Mouse (Mus musculus) lung, postnatal 0 days (tissue): Measurements from ENCODE around the gene Nrip2. TPM values are rescaled to one million over a fixed set of nuclear protein-coding genes. Genes with fewer than 3 reads are reported as not detected.

Experiments used
- ATAC-seq: fragments of 200-750 bp; cut with Nextera tagmentation; 2 replicates; pipeline ENCODE4 v1.8.0; 2017; ENCODE audit warnings: moderate library complexity
- DNase-seq: peaks from one replicate; pipeline ENCODE4 v3.0.0-alpha.2; 2016; ENCODE audit warnings: low spot score
- H3K27ac ChIP-seq: fragments of 300-500 bp; sonication (generic); 2 replicates; pipeline ENCODE4 v1.5.1; 2014; ENCODE audit warnings: antibody characterized with exemption, mild to moderate bottlenecking, low read length, mixed read lengths
- H3K27me3 ChIP-seq: fragments of 300-500 bp; sonication (generic); replicated peaks from 2 replicates; pipeline ENCODE4 v1.6.1; 2014; ENCODE audit warnings: low read length, mixed read lengths; ENCODE audit not compliant: insufficient read depth
- H3K36me3 ChIP-seq: fragments of 300-500 bp; sonication (generic); 2 replicates; pipeline ENCODE4 v1.6.1; 2014; ENCODE audit warnings: low read length, mixed read lengths; ENCODE audit not compliant: insufficient read depth
- H3K4me1 ChIP-seq: fragments of 300-500 bp; sonication (generic); 2 replicates; pipeline ENCODE4 v1.6.1; 2014; ENCODE audit warnings: antibody characterized with exemption, low read depth, low read length, mixed read lengths; ENCODE audit not compliant: insufficient read depth
- H3K4me2 ChIP-seq: fragments of 300-500 bp; sonication (generic); replicated peaks from 2 replicates; pipeline ENCODE4 v1.6.1; 2014; ENCODE audit warnings: low read depth, mild to moderate bottlenecking, low read length, moderate library complexity, mixed read lengths
- H3K4me3 ChIP-seq: fragments of 300-500 bp; sonication (generic); 2 replicates; pipeline ENCODE4 v1.5.1; 2014; ENCODE audit warnings: low read depth, low read length
- H3K9ac ChIP-seq: fragments of 300-500 bp; sonication (generic); replicated peaks from 2 replicates; pipeline ENCODE4 v1.6.1; 2014; ENCODE audit warnings: low read depth, mild to moderate bottlenecking
- H3K9me3 ChIP-seq: fragments of 300-500 bp; sonication (generic); 2 replicates; pipeline ENCODE4 v1.6.1; 2016; ENCODE audit warnings: low read length, mixed read lengths
- CTCF ChIP-seq: IDR thresholded peaks from 2 replicates; pipeline ENCODE4 v1.5.1; 2016; ENCODE audit warnings: antibody characterized with exemption, mild to moderate bottlenecking
- EP300 ChIP-seq: IDR thresholded peaks from 2 replicates; pipeline ENCODE4 v1.6.1; 2016; ENCODE audit warnings: antibody characterized with exemption, mild to moderate bottlenecking, control low read depth
- WGBS: fragments of 180-500 bp; shearing (Covaris S2); extraction: QIAGEN DNeasy Blood & Tissue Kit; methylation state at CpG from one replicate; pipeline ENCODE4 v1.1.7; 2014; 5-methylcytosine and 5-hydroxymethylcytosine counted together
- polyA plus RNA-seq: library from polyadenylated mRNA; unstranded; fragments of >200 nt; fragmentation: Nextera tagmentation; extraction: Ambion mirVana; gene quantifications from 2 replicates; pipeline ENCODE4 v1.2.1, GENCODE M21; 2015

The Nrip2 gene
- polyA plus RNA-seq, 1 experiment from 2014 or later, result 1.0 TPM

DNA sequence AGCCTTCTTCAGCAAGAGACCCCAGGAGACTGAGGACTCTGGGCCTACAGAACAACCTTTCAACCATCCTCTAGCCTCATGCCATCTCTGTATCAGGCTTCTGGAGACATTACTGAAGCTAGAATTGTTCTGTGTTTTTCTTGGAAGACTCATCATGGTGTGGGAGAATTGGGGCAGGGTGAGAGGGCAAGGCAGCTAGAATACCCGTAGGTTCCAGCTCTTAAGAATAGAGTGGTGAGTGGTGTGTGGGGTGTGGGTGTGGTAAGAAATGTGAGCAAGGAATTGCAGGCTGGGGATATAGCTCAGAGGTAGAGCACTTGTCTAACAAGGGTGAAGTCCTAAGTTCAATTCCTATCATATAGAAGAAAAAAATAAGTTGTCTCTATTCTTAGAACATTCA lies 14.1 kb upstream of the Nrip2 start:
- DNase-seq, result no peak
- WGBS, result 55% methylated on average over 1 of the region's 1 CpGs

GRCm38 (mm10) chr6:128389185-128389584 lies 9.9 kb upstream of the Nrip2 start:
- no peak overlapping the region for H3K9ac ChIP-seq
- H3K27ac ChIP-seq, result no peak overlapping the region
- no peak overlapping the region for H3K4me3 ChIP-seq
- TF ChIP-seq EP300, result no peak
- H3K36me3 ChIP-seq, result no peaks in the 10 kb centered on the region
- DNase-seq, result no peak
- no peaks in the 10 kb centered on the region for H3K4me1 ChIP-seq
- no peak overlapping the region for H3K4me2 ChIP-seq
- ATAC-seq, result no peak
- no peaks in the 10 kb centered on the region for H3K9me3 ChIP-seq
- no peaks in the 10 kb centered on the region for H3K27me3 ChIP-seq
- WGBS, result 86% methylated on average over 1 of the region's 1 CpGs

More for the DNA sequence above, 14.1 kb upstream of the Nrip2 start:
- H3K27me3 ChIP-seq, result no peaks in the 10 kb centered on the region
- no peaks in the 10 kb centered on the region for H3K9me3 ChIP-seq
- ATAC-seq, result no peak
- no peaks in the 10 kb centered on the region for H3K4me1 ChIP-seq
- no peak overlapping the region for H3K9ac ChIP-seq
- no peaks in the 10 kb centered on the region for H3K36me3 ChIP-seq
- H3K27ac ChIP-seq, result no peak overlapping the region
- H3K4me3 ChIP-seq, result no peak overlapping the region
- no peak for TF ChIP-seq EP300
- no peak for TF ChIP-seq CTCF
- no peak overlapping the region for H3K4me2 ChIP-seq

- ATAC-seq (no peak), DNase-seq (no peak)
- Histone ChIP-seq H3K9me3 (no peaks in the 10 kb centered on the region), H3K4me1 (no peaks in the 10 kb centered on the region), H3K4me2 (no peak overlapping the region), H3K36me3 (no peaks in the 10 kb centered on the region), H3K27ac (no peak overlapping the region), H3K4me3 (no peak overlapping the region), H3K27me3 (no peaks in the 10 kb centered on the region), H3K9ac (no peak overlapping the region)
- TF ChIP-seq EP300 (no peak), CTCF (no peak)
- 35% methylated on average over 1 of the region's 1 CpGs for WGBS
Measured at GRCm38 (mm10) chr6:128390683-128391082, 8.4 kb upstream of the Nrip2 start.

DNA sequence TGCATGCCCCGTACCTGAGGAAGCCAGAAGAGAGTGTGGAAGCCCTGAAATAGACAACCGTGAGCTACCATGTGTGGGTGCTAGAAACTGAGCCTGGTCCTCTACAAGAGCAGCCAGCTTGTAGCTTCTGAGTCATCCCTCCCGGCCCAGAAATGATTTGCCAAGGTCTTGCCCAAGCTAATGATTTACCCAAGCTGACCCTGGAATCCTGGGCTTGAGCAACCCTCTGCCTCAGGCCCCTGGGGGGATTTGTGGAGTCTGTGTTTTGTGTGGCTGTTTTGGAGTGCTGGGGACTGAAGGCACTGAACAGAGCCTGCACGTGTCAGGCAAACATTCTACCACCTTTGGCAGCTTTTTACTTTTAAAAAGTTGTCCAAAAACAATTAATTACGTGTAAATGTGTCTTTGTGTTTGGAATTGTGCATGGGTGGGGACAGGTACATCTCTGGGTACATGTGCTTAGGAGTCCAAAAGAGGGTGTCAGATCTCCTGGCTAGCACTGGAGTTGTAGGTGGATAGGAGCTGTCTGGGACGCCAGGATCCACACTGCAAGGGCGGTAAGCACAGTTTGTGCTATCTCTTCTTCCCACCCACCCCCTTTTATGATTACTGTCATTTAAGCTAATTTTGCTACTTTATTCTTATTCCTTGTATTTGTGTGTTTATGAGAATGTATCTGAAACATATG lies 1.4 kb upstream of the Nrip2 start:
- Histone ChIP-seq H3K4me3 (no peak overlapping the region), H3K4me2 (no peak overlapping the region), H3K27ac (no peak overlapping the region), H3K9me3 (no peaks in the 10 kb centered on the region), H3K4me1 (0 out of 2 replicates have a peak, but pooled peaks cover 5% of the 10 kb centered on the region), H3K36me3 (no peaks in the 10 kb centered on the region), H3K9ac (no peak overlapping the region), H3K27me3 (no peaks in the 10 kb centered on the region)
- 66% methylated on average over 7 of the region's 7 CpGs for WGBS
- DNase-seq (peak; percentile 24), ATAC-seq (no peak)
- TF ChIP-seq CTCF, result no peak
- no peak for TF ChIP-seq EP300

DNA sequence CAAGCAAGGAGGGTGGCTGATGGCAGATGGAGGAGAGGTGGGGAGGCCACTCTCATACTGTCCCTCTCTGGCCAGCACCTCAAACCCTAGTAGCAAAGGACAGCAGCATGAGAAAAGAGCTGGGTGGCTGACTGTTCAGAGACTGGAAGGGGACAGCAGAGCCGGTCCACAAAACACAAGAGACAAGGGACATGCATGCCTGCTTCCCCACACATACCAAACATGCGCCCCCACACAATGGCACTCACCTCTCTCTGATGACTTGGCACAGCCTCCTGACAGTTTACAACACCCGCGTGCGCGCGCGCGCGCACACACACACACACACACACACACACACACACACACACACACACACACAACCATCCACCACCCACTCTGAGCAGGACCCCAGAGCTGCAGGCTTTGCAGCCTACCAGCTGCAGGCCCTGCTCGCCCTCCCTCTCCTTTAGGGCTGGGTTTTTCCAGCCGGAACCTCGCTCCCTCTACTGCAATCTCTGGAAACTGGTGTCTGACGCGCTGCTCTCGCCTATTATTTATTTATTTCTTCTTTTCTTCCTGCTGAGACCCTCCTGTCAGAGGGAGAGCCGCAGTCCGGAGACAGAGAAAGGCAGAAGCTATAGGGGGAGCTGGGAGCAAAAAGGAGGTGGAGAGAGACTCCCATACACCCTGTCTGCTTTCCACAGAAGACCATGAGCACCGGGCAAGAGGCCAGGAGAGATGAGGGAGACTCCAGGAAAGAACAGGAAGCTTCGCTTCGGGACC lies 507 bp downstream of the Nrip2 start:
- no peaks in the 10 kb centered on the region for H3K9me3 ChIP-seq
- TF ChIP-seq CTCF (no peak), EP300 (no peak)
- no peaks in the 10 kb centered on the region for H3K27me3 ChIP-seq
- DNase-seq (peak; percentile 58), ATAC-seq (0 out of 2 replicates have a peak, but pooled peaks have one; percentile 38)
- no peak overlapping the region for H3K27ac ChIP-seq
- 25% methylated on average over 20 of the region's 21 CpGs for WGBS
- H3K4me3 ChIP-seq, result peak overlapping the region; percentile 17; the same call in 1 of the 2 replicates
- peak overlapping the region; percentile 52 for H3K4me2 ChIP-seq
- no peak overlapping the region; the same call in 1 of the 2 replicates for H3K9ac ChIP-seq
- 0 out of 2 replicates have a peak, but pooled peaks cover 5% of the 10 kb centered on the region for H3K4me1 ChIP-seq
- no peaks in the 10 kb centered on the region for H3K36me3 ChIP-seq

DNA sequence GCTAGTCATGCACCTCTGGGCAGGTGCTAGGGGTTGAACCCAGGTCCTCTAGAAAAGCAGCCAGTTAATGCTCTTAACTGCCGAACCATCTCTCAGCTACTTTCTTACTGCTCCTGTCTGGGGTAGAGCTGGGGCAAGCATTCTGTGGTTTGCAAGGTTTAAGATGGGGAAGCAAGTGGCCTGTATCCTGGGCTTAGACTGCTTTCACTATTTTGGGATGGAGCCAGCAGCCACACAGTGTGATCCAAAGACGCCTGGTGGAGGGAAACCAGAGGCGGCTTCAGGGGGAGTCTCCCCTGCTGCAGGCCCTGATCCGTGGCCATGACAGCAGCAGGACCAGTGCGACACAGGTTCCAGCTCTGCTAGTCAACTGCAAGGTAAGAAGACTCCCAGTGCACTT lies 5.6 kb downstream of the Nrip2 start:
- ATAC-seq, result no peak
- Histone ChIP-seq H3K9me3 (no peaks in the 10 kb centered on the region), H3K27me3 (no peaks in the 10 kb centered on the region), H3K27ac (no peak overlapping the region), H3K36me3 (peaks cover 9% of the 10 kb centered on the region; the same call in 1 of the 2 replicates), H3K4me1 (0 out of 2 replicates have a peak, but pooled peaks cover 5% of the 10 kb centered on the region), H3K4me3 (no peak overlapping the region), H3K4me2 (no peak overlapping the region), H3K9ac (no peak overlapping the region)
- DNase-seq, result no peak
- TF ChIP-seq EP300, result no peak
- TF ChIP-seq CTCF, result no peak
- WGBS, result 59% methylated on average over 5 of the region's 5 CpGs
